Mouse (Mus musculus) heart, adult 2 months (tissue): ENCODE data around the gene Bnip3. TPM values are rescaled to one million over a fixed set of nuclear protein-coding genes. Genes with fewer than 3 reads are reported as not detected.

Experiments used
- DNase-seq, 2 experiments: peaks; one replicate each; pipeline ENCODE4 v3.0.0; 2021
- H3K27ac ChIP-seq: fragments of 200-600 bp; 2 replicates; pipeline ENCODE4 v1.8.1; 2022
- H3K27me3 ChIP-seq: fragments of 200-500 bp; 2 replicates; pipeline ENCODE4 v1.6.1; 2012; ENCODE audit warnings: mild to moderate bottlenecking, low read length, inconsistent platforms, mixed read lengths; ENCODE audit not compliant: control insufficient read depth, insufficient read depth
- H3K36me3 ChIP-seq: fragments of 200-500 bp; 2 replicates; pipeline ENCODE4 v1.6.1; 2012; ENCODE audit warnings: low read length, inconsistent platforms; ENCODE audit not compliant: control insufficient read depth, insufficient read depth
- H3K4me1 ChIP-seq: fragments of 200-500 bp; 2 replicates; pipeline ENCODE4 v1.6.1; 2011; ENCODE audit warnings: low read length; ENCODE audit not compliant: control insufficient read depth, insufficient read depth
- H3K4me3 ChIP-seq: fragments of 200-600 bp; 2 replicates; pipeline ENCODE4 v1.8.1; 2022
- H3K79me2 ChIP-seq: fragments of 200-500 bp; replicated peaks from 2 replicates; pipeline ENCODE4 v1.6.1; 2012; ENCODE audit warnings: mild to moderate bottlenecking, inconsistent platforms, low read length, moderate library complexity, mixed read lengths; ENCODE audit not compliant: control insufficient read depth, insufficient read depth
- H3K9ac ChIP-seq: fragments of 200-500 bp; 2 replicates; pipeline ENCODE4 v1.6.1; 2012; ENCODE audit warnings: low read depth, mild to moderate bottlenecking, control low read depth, inconsistent platforms, low read length, mixed read lengths
- CTCF ChIP-seq: fragments of 200-600 bp; IDR thresholded peaks from 2 replicates; pipeline ENCODE4 v1.8.1; 2022; ENCODE audit warnings: antibody characterized with exemption, mild to moderate bottlenecking, moderate library complexity
- EP300 ChIP-seq: fragments of 200-500 bp; IDR thresholded peaks from 2 replicates; pipeline ENCODE4 v1.6.1; 2011; ENCODE audit warnings: low read depth, low read length, control low read depth; ENCODE audit not compliant: insufficient read depth
- POLR2A ChIP-seq: fragments of 200-500 bp; IDR thresholded peaks from 2 replicates; pipeline ENCODE4 v1.6.1; 2011; ENCODE audit warnings: mild to moderate bottlenecking, low read depth, low read length, control low read depth; ENCODE audit not compliant: insufficient read depth
- WGBS: fragments of 180-500 bp; shearing (Covaris S2); methylation state at CpG from one replicate; pipeline ENCODE4 v1.1.7; 2018; 5-methylcytosine and 5-hydroxymethylcytosine counted together
- intact Hi-C: fragments of 180-260 bp; cut with DNase I; formaldehyde crosslinking; loops from one replicate; pipeline ENCODE4 v1.15.1; 2025
- long read RNA-seq: library from polyadenylated mRNA; stranded (forward); transcript quantifications from one replicate; pipeline ENCODE4 v2.0.0, GENCODE M21; 2021
- polyA plus RNA-seq: library from polyadenylated mRNA; depleted of rRNA; stranded (reverse); fragments of >200 nt; gene quantifications from 2 replicates; pipeline ENCODE4 v1.2.3, GENCODE M21; 2012; rRNA removed
- total RNA-seq, 2 experiments: library from RNA; stranded (reverse); gene quantifications; 2 replicates each; pipeline ENCODE4 v1.2.3; 2021

Bnip3 gene
- 100 to 1,000 TPM; 270 to 401 TPM for total RNA-seq
- polyA plus RNA-seq, result 48.7 and 100 TPM in 2 replicates
- long read RNA-seq, transcript Bnip3-201 (6 exons, 1,756 nt), result major isoform, 457 of 474 reads
- long read RNA-seq, partial matches to known transcripts, result 7 of 474 reads
- long read RNA-seq, other reads (novel, unspliced or antisense), result 10 of 474 reads

GRCm38 (mm10) chr7:138909277-138910192 lies at the start of gene Bnip3:
Bnip3 (minus strand) TSS chr7:138909519.
- H3K4me3 ChIP-seq, result peak within 1 kb of the TSS; percentile 96
- intact Hi-C loops, result loop anchor here (5.0 kb wide), 1 partner anchor 62 kb away; the partner anchor contains the start of genes Mapk1ip1 and Ppp2r2d

GRCm38 (mm10) chr7:138957106-138957505 lies 47.8 kb upstream of the Bnip3 start:
- H3K27me3 ChIP-seq, result no peaks in the 10 kb centered on the region
- TF ChIP-seq CTCF, result no peak
- no peak for TF ChIP-seq POLR2A
- no peak for TF ChIP-seq EP300
- no peaks in the 10 kb centered on the region for H3K79me2 ChIP-seq
- H3K9ac ChIP-seq, result no peak overlapping the region
- H3K4me1 ChIP-seq, result no peaks in the 10 kb centered on the region
- no peaks in the 10 kb centered on the region for H3K36me3 ChIP-seq
- intact Hi-C loops, result no loop called here
- no peak for DNase-seq
- no peak overlapping the region for H3K4me3 ChIP-seq
- 58% methylated on average over 6 of the region's 6 CpGs for WGBS
- H3K27ac ChIP-seq, result no peak overlapping the region

More at GRCm38 (mm10) chr7:138909277-138910192, at the start of gene Bnip3:
- TF ChIP-seq POLR2A (peak; percentile 94), EP300 (0 out of 2 replicates have a peak, but pooled peaks have one; percentile 51), CTCF (no peak)
- Histone ChIP-seq H3K27ac (peak within 1 kb of the TSS; percentile 94), H3K79me2 (peaks cover 6% of the 10 kb centered on the region), H3K9ac (peak within 1 kb of the TSS; percentile 97), H3K4me1 (peaks cover 10% of the 10 kb centered on the region), H3K27me3 (no peaks in the 10 kb centered on the region), H3K36me3 (peaks cover 7% of the 10 kb centered on the region)
- peak; percentile 93 to 94 for DNase-seq
- 1% methylated on average over 62 of the region's 66 CpGs for WGBS

DNA sequence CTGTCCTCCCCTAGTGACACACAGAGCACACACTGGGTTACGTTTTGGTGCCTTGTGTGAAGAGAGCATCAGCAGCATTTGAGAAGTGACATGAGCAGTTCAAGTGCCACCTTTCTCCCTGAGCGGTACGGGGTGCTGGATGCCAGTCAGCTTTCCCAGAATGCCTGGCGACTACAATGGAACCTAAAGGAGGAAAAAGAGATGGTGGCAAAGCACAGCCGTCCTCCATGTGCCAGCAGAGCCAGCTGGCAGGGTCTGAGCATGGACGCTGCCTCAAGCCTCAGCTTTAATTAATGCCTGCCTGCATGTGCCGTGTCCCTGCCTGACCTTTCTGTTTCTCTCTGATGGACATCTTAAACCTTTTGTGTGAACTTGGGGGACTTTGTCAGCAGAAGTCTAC lies 46.5 kb upstream of the Bnip3 start:
- no peak overlapping the region for H3K9ac ChIP-seq
- 66% methylated on average over 7 of the region's 7 CpGs for WGBS
- no peak overlapping the region for H3K27ac ChIP-seq
- TF ChIP-seq CTCF, result no peak
- no peak for TF ChIP-seq POLR2A
- no peak for TF ChIP-seq EP300
- H3K36me3 ChIP-seq, result no peaks in the 10 kb centered on the region
- no peak overlapping the region for H3K4me3 ChIP-seq
- DNase-seq, result no peak
- no peaks in the 10 kb centered on the region for H3K27me3 ChIP-seq
- intact Hi-C loops, result no loop called here
- no peaks in the 10 kb centered on the region for H3K4me1 ChIP-seq
- H3K79me2 ChIP-seq, result no peaks in the 10 kb centered on the region

GRCm38 (mm10) chr7:138948309-138948708 lies 39.0 kb upstream of the Bnip3 start:
- Histone ChIP-seq H3K27me3 (no peaks in the 10 kb centered on the region), H3K4me1 (no peaks in the 10 kb centered on the region), H3K36me3 (no peaks in the 10 kb centered on the region), H3K79me2 (no peaks in the 10 kb centered on the region), H3K27ac (no peak overlapping the region), H3K4me3 (no peak overlapping the region), H3K9ac (no peak overlapping the region)
- no peak for DNase-seq
- intact Hi-C loops, result no loop called here
- WGBS, result 63% methylated on average over 8 of the region's 8 CpGs
- TF ChIP-seq EP300 (no peak), CTCF (no peak), POLR2A (no peak)

DNA sequence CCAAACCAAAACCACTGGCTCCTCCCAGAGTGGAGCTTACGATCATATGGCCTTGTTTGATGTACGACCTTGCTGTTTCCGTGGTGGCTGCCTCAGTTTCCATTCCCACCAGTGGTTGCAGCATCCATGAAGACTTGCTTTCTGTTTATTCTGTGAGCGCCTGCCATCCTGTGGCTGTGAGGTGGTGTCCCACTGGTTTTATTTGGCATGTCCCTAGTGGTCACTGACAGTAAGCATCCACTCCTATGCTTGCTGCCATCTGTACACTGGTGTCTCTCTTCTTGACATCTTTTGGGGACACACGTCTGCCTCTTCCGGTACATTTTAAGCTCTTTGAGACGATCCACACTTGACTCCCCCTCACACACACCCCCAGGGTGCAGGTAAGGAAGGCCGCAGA lies 38.4 kb upstream of the Bnip3 start:
- DNase-seq, result no peak
- no peak overlapping the region for H3K27ac ChIP-seq
- H3K4me3 ChIP-seq, result no peak overlapping the region
- intact Hi-C loops, result no loop called here
- no peaks in the 10 kb centered on the region for H3K4me1 ChIP-seq
- H3K27me3 ChIP-seq, result no peaks in the 10 kb centered on the region
- WGBS, result 81% methylated on average over 8 of the region's 8 CpGs
- H3K79me2 ChIP-seq, result no peaks in the 10 kb centered on the region
- H3K9ac ChIP-seq, result no peak overlapping the region
- TF ChIP-seq EP300, result no peak
- TF ChIP-seq CTCF, result no peak
- no peak for TF ChIP-seq POLR2A
- no peaks in the 10 kb centered on the region for H3K36me3 ChIP-seq

- Histone ChIP-seq H3K9ac (no peak overlapping the region), H3K79me2 (no peaks in the 10 kb centered on the region), H3K36me3 (no peaks in the 10 kb centered on the region), H3K4me1 (no peaks in the 10 kb centered on the region), H3K27me3 (peaks cover 4% of the 10 kb centered on the region; the same call in 1 of the 2 replicates), H3K4me3 (no peak overlapping the region), H3K27ac (no peak overlapping the region)
- TF ChIP-seq EP300, result no peak
- TF ChIP-seq CTCF, result no peak
- no peak for TF ChIP-seq POLR2A
- 59% methylated on average over 3 of the region's 3 CpGs for WGBS
- DNase-seq, result no peak
- intact Hi-C loops, result no loop called here
These were observed 36.3 kb upstream of the Bnip3 start for GRCm38 (mm10) chr7:138945668-138946067.
